Mouse (Mus musculus) macrophage (primary cell): ENCODE results near the gene Zscan29. TPM values are rescaled to one million over a fixed set of nuclear protein-coding genes. Genes with fewer than 3 reads are reported as not detected.
"Not testable (repeated sequence)": the region's sequence is repeated elsewhere in the genome, so short reads cannot be mapped to it uniquely, and the experiment has no call there.

Source experiments
- H3K27ac ChIP-seq: fragments of 350-480 bp; formaldehyde crosslinking; 2 replicates; pipeline ENCODE4 v1.9.0; 2021
- H3K36me3 ChIP-seq: fragments of 350-480 bp; formaldehyde crosslinking; 2 replicates; pipeline ENCODE4 v1.9.0; 2021; ENCODE audit errors: inconsistent target
- H3K4me3 ChIP-seq: fragments of 350-480 bp; formaldehyde crosslinking; 2 replicates; pipeline ENCODE4 v1.9.0; 2021; ENCODE audit errors: inconsistent target
- H3K79me2 ChIP-seq: fragments of 350-480 bp; formaldehyde crosslinking; 2 replicates; pipeline ENCODE4 v1.9.0; 2021; ENCODE audit errors: inconsistent target
- WGBS: methylation state at CpG from one replicate; pipeline ENCODE4 v1.1.7; 2026; ENCODE audit warnings: inconsistent platforms; ENCODE audit not compliant: missing documents; 5-methylcytosine and 5-hydroxymethylcytosine counted together
- polyA plus RNA-seq: library from polyadenylated mRNA; stranded (reverse); fragments of 250-400 nt; gene quantifications from 3 replicates; pipeline ENCODE4 v1.2.4, GENCODE M21; 2018; ENCODE audit warnings: inconsistent platforms

Zscan29 gene
- polyA plus RNA-seq, 1 experiment from 2014 or later = 22.3 TPM

GRCm38 (mm10) chr2:121149679-121150078, 21.2 kb downstream of the Zscan29 start:
- Histone ChIP-seq H3K4me3 (no peak overlapping the region), H3K36me3 (peaks cover 15% of the 10 kb centered on the region), H3K79me2 (no peaks in the 10 kb centered on the region), H3K27ac (no peak overlapping the region)
- WGBS = 89% methylated on average over 5 of the region's 5 CpGs

GRCm38 (mm10) chr2:121142415-121142814, 28.5 kb downstream of the Zscan29 start:
- WGBS = 81% methylated on average over 2 of the region's 2 CpGs
- peaks cover 8% of the 10 kb centered on the region; the same call in 1 of the 2 replicates for H3K36me3 ChIP-seq
- H3K4me3 ChIP-seq = no peak overlapping the region

GRCm38 (mm10) chr2:121141216-121142035, 29.5 kb downstream of the Zscan29 start:
- Histone ChIP-seq H3K79me2 (peaks cover 33% of the 10 kb centered on the region), H3K4me3 (peak overlapping the region; percentile 55), H3K36me3 (0 out of 2 replicates have a peak, but pooled peaks cover 3% of the 10 kb centered on the region), H3K27ac (peak overlapping the region; percentile 67; the same call in 1 of the 2 replicates)
- 71% methylated on average over 16 of the region's 16 CpGs for WGBS

More at GRCm38 (mm10) chr2:121142415-121142814, 28.5 kb downstream of the Zscan29 start:
- H3K27ac ChIP-seq = no peak overlapping the region
- H3K79me2 ChIP-seq = peaks cover 32% of the 10 kb centered on the region

GRCm38 (mm10) chr2:121140018-121140882, 30.7 kb downstream of the Zscan29 start, which contains the start of the genes Adal and Lcmt2:
TSS of gene Adal (plus strand) at chr2:121140428.
TSS of gene Lcmt2 (minus strand) at chr2:121140653.
- H3K4me3 ChIP-seq = peak within 1 kb of the TSS; percentile 55
- under 1% methylated on average over 82 of the region's 87 CpGs for WGBS
- peak within 1 kb of the TSS; percentile 67 for H3K27ac ChIP-seq
- H3K36me3 ChIP-seq = no peaks in the 10 kb centered on the region
- peaks cover 33% of the 10 kb centered on the region for H3K79me2 ChIP-seq

- Histone ChIP-seq H3K36me3 (no peaks in the 10 kb centered on the region), H3K27ac (peak overlapping the region; percentile 67), H3K79me2 (peaks cover 33% of the 10 kb centered on the region), H3K4me3 (peak overlapping the region; percentile 55)
- 35% methylated on average over 29 of the region's 29 CpGs for WGBS
Observed at GRCm38 (mm10) chr2:121139266-121140017, 31.5 kb downstream of the Zscan29 start.

- peaks cover 33% of the 10 kb centered on the region for H3K79me2 ChIP-seq
- 68% methylated on average over 4 of the region's 4 CpGs for WGBS
- H3K4me3 ChIP-seq = no peak overlapping the region
- no peak overlapping the region for H3K27ac ChIP-seq
- H3K36me3 ChIP-seq = no peaks in the 10 kb centered on the region
Observed at GRCm38 (mm10) chr2:121137371-121137770, 33.6 kb downstream of the Zscan29 start.

- Histone ChIP-seq H3K36me3 (no peaks in the 10 kb centered on the region), H3K79me2 (peaks cover 5% of the 10 kb centered on the region), H3K4me3 (no peak overlapping the region), H3K27ac (no peak overlapping the region)
- WGBS = 100% methylated on average over 1 of the region's 1 CpGs
Observed at GRCm38 (mm10) chr2:121132822-121133221, 38.1 kb downstream of the Zscan29 start.

- H3K27ac ChIP-seq = no peak overlapping the region
- H3K4me3 ChIP-seq = no peak overlapping the region
- 88% methylated on average over 9 of the region's 9 CpGs for WGBS
- no peaks in the 10 kb centered on the region for H3K79me2 ChIP-seq
- H3K36me3 ChIP-seq = no peaks in the 10 kb centered on the region
Observed at GRCm38 (mm10) chr2:121128865-121129620, 41.9 kb downstream of the Zscan29 start.

- no peaks in the 10 kb centered on the region for H3K79me2 ChIP-seq
- no peak overlapping the region for H3K4me3 ChIP-seq
- whole genome bisulfite sequencing = 100% methylated on average over 1 of the region's 1 CpGs
- no peaks in the 10 kb centered on the region for H3K36me3 ChIP-seq
- no peak overlapping the region for H3K27ac ChIP-seq
Observed at GRCm38 (mm10) chr2:121127536-121127935, 43.4 kb downstream of the Zscan29 start.

GRCm38 (mm10) chr2:121126302-121126701, 44.6 kb downstream of the Zscan29 start:
- H3K4me3 ChIP-seq, H3K36me3 ChIP-seq, H3K79me2 ChIP-seq, H3K27ac ChIP-seq: not testable (repeated sequence)
- 95% methylated on average over 5 of the region's 5 CpGs for WGBS

- Histone ChIP-seq H3K27ac (no peak overlapping the region), H3K79me2 (no peaks in the 10 kb centered on the region), H3K4me3 (no peak overlapping the region), H3K36me3 (no peaks in the 10 kb centered on the region)
- 100% methylated on average over 3 of the region's 3 CpGs for WGBS
Observed at GRCm38 (mm10) chr2:121119260-121119659, 51.7 kb downstream of the Zscan29 start.

- 100% methylated on average over 2 of the region's 2 CpGs for WGBS
- no peaks in the 10 kb centered on the region for H3K36me3 ChIP-seq
- H3K4me3 ChIP-seq = no peak overlapping the region
- no peak overlapping the region for H3K27ac ChIP-seq
- no peaks in the 10 kb centered on the region for H3K79me2 ChIP-seq
Observed at GRCm38 (mm10) chr2:121115418-121115817, 55.5 kb downstream of the Zscan29 start.

- 90% methylated on average over 4 of the region's 4 CpGs for WGBS
- Histone ChIP-seq H3K4me3 (no peak within 1 kb of the TSS), H3K36me3 (no peaks in the 10 kb centered on the region), H3K27ac (no peak within 1 kb of the TSS), H3K79me2 (no peaks in the 10 kb centered on the region)
Observed at GRCm38 (mm10) chr2:121109695-121110094, 61.2 kb downstream of the Zscan29 start, which contains the start of gene Tgm7. TSS of gene Tgm7 (minus strand) at chr2:121109795.
